Mouse (Mus musculus): ENCODE results near the gene Nudc. TPM values are rescaled to one million over a fixed set of nuclear protein-coding genes. Genes with fewer than 3 reads are reported as not detected.
A peak's percentile ranks its signal among the peaks of the same experiment; 100 is the strongest.

Nudc gene
- total and polyA plus RNA-seq, 2 experiments from 2014 or later: 54.1 to 265 TPM

DNA sequence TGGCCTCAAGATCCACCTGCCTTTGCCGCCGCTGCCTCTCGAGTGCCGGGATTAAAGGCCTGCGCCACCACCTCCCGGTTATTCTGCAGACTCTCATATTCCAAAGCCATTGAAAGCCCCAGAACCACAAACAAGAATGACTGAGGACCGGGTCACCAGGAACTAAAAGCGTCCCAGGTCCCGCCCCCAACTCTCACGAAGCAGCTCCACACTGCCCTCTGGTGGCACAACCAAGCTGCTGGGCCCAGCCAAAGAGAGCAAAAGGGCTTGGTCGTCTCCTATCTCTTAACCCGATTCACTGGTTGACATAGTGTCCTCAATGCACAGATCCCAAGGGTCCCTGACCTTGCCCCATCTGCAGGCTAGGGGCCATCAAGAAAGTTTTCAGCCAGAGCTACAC lies 51.4 kb downstream of the Nudc start:
- DNase-seq (ENCODE audit: low spot score): peak; percentile 89
- H3K4me1 ChIP-seq (ENCODE audit: insufficient read depth, low read length): 0 out of 2 replicates have a peak, but pooled peaks cover 3% of the 10 kb centered on the region
- H3K9ac ChIP-seq (replicated peaks; ENCODE audit: low read length): no peak overlapping the region
- no peak for ATAC-seq
- no peaks in the 10 kb centered on the region for H3K9me3 ChIP-seq (ENCODE audit: low read length)
- no peak overlapping the region for H3K27ac ChIP-seq
- peak; percentile 88 for TF ChIP-seq CTCF (IDR thresholded peaks at IDR 0.05; ENCODE audit: low read depth)
- H3K27me3 ChIP-seq (ENCODE audit: insufficient read depth, low read length): peaks cover 9% of the 10 kb centered on the region; the same call in 1 of the 2 replicates
- H3K36me3 ChIP-seq (ENCODE audit: insufficient read depth, low read length): no peaks in the 10 kb centered on the region
- H3K4me3 ChIP-seq (ENCODE audit: low read length): peak overlapping the region; percentile 19; the same call in 1 of the 2 replicates
- peak overlapping the region; percentile 57 for H3K4me2 ChIP-seq (ENCODE audit: low read depth, low read length)
- 2% methylated on average over 12 of the region's 12 CpGs for whole genome bisulfite sequencing

- ATAC-seq (no peak), DNase-seq (ENCODE audit: low spot score) (no peak)
- no peak overlapping the region for H3K27ac ChIP-seq
- H3K4me2 ChIP-seq (ENCODE audit: low read depth, low read length): peak overlapping the region; percentile 57
- TF ChIP-seq CTCF (IDR thresholded peaks at IDR 0.05; ENCODE audit: low read depth): no peak
- H3K36me3 ChIP-seq (ENCODE audit: insufficient read depth, low read length): no peaks in the 10 kb centered on the region
- H3K4me1 ChIP-seq (ENCODE audit: insufficient read depth, low read length): 0 out of 2 replicates have a peak, but pooled peaks cover 3% of the 10 kb centered on the region
- H3K4me3 ChIP-seq (ENCODE audit: low read length): peak overlapping the region; percentile 19; the same call in 1 of the 2 replicates
- 21% methylated on average over 10 of the region's 12 CpGs for WGBS
- H3K27me3 ChIP-seq (ENCODE audit: insufficient read depth, low read length): peaks cover 3% of the 10 kb centered on the region; the same call in 1 of the 2 replicates
- H3K9me3 ChIP-seq (ENCODE audit: low read length): no peaks in the 10 kb centered on the region
- H3K9ac ChIP-seq (replicated peaks; ENCODE audit: low read length): no peak overlapping the region
Observed at GRCm38 (mm10) chr4:133493895-133494294, 51.9 kb downstream of the Nudc start.

- Histone ChIP-seq H3K27ac (no peak overlapping the region), H3K4me2 (ENCODE audit: low read depth, low read length) (no peak overlapping the region), H3K4me3 (ENCODE audit: low read length) (no peak overlapping the region), H3K4me1 (ENCODE audit: insufficient read depth, low read length) (0 out of 2 replicates have a peak, but pooled peaks cover 3% of the 10 kb centered on the region), H3K9ac (replicated peaks; ENCODE audit: low read length) (no peak overlapping the region), H3K36me3 (ENCODE audit: insufficient read depth, low read length) (no peaks in the 10 kb centered on the region), H3K9me3 (ENCODE audit: low read length) (no peaks in the 10 kb centered on the region), H3K27me3 (ENCODE audit: insufficient read depth, low read length) (no peaks in the 10 kb centered on the region)
- ATAC-seq (no peak), DNase-seq (ENCODE audit: low spot score) (no peak)
- 38% methylated on average over 10 of the region's 10 CpGs for WGBS
- TF ChIP-seq CTCF (IDR thresholded peaks at IDR 0.05; ENCODE audit: low read depth): no peak
Observed at GRCm38 (mm10) chr4:133491800-133492199, 54.0 kb downstream of the Nudc start.

GRCm38 (mm10) chr4:133489489-133490245 lies 56.1 kb downstream of the Nudc start:
- 0 out of 2 replicates have a peak, but pooled peaks cover 3% of the 10 kb centered on the region for H3K4me1 ChIP-seq (ENCODE audit: insufficient read depth, low read length)
- H3K27me3 ChIP-seq (ENCODE audit: insufficient read depth, low read length): no peaks in the 10 kb centered on the region
- TF ChIP-seq CTCF (IDR thresholded peaks at IDR 0.05; ENCODE audit: low read depth): no peak
- DNase-seq (ENCODE audit: low spot score): no peak
- H3K4me3 ChIP-seq (ENCODE audit: low read length): no peak overlapping the region
- no peaks in the 10 kb centered on the region for H3K36me3 ChIP-seq (ENCODE audit: insufficient read depth, low read length)
- no peak for ATAC-seq
- no peak overlapping the region for H3K9ac ChIP-seq (replicated peaks; ENCODE audit: low read length)
- no peaks in the 10 kb centered on the region for H3K9me3 ChIP-seq (ENCODE audit: low read length)
- no peak overlapping the region for H3K4me2 ChIP-seq (ENCODE audit: low read depth, low read length)
- no peak overlapping the region for H3K27ac ChIP-seq
- 54% methylated on average over 4 of the region's 4 CpGs for WGBS

GRCm38 (mm10) chr4:133488619-133489392 lies 57.0 kb downstream of the Nudc start:
- ATAC-seq: no peak
- DNase-seq (ENCODE audit: low spot score): no peak
- H3K27me3 ChIP-seq (ENCODE audit: insufficient read depth, low read length): no peaks in the 10 kb centered on the region
- WGBS: 77% methylated on average over 20 of the region's 20 CpGs
- no peaks in the 10 kb centered on the region for H3K9me3 ChIP-seq (ENCODE audit: low read length)
- no peak overlapping the region for H3K9ac ChIP-seq (replicated peaks; ENCODE audit: low read length)
- peaks cover 8% of the 10 kb centered on the region; the same call in 1 of the 2 replicates for H3K4me1 ChIP-seq (ENCODE audit: insufficient read depth, low read length)
- H3K4me2 ChIP-seq (ENCODE audit: low read depth, low read length): no peak overlapping the region
- TF ChIP-seq CTCF (IDR thresholded peaks at IDR 0.05; ENCODE audit: low read depth): no peak
- no peaks in the 10 kb centered on the region for H3K36me3 ChIP-seq (ENCODE audit: insufficient read depth, low read length)
- H3K4me3 ChIP-seq (ENCODE audit: low read length): no peak overlapping the region
- no peak overlapping the region for H3K27ac ChIP-seq

DNA sequence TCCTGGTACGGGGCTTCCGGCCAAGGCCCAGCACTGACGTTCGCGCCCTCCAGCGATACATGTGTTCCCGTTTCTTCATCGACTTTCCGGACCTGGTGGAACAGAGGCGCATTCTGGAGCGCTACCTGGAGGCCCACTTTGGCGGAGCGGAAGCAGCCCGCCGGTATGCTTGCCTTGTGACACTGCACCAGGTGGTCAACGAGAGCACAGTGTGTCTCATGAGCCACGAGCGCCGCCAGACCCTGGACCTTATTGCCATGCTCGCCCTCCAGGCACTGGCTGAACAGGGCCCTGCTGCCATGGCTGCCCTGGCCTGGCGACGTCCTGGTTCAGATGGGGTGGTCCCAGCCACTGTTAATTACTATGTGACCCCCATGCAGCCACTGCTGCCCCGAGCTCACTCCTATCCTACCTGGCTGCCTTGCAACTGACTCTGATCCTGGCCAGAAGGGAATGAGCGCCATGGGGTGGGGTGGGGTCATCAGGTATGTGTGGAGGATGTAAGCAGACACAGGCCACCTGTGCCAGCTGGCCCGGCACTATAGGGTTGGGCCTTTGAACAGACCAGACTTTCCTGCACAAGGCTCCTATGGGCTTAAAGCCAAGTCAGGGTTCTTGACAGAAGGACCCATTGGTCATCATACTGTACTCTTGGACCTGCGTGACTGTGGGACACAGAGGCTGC lies 59.0 kb downstream of the Nudc start:
- Histone ChIP-seq H3K27ac (no peak overlapping the region), H3K9me3 (ENCODE audit: low read length) (no peaks in the 10 kb centered on the region), H3K4me3 (ENCODE audit: low read length) (no peak overlapping the region), H3K4me2 (ENCODE audit: low read depth, low read length) (no peak overlapping the region), H3K36me3 (ENCODE audit: insufficient read depth, low read length) (no peaks in the 10 kb centered on the region), H3K9ac (replicated peaks; ENCODE audit: low read length) (no peak overlapping the region), H3K4me1 (ENCODE audit: insufficient read depth, low read length) (peaks cover 8% of the 10 kb centered on the region; the same call in 1 of the 2 replicates), H3K27me3 (ENCODE audit: insufficient read depth, low read length) (no peaks in the 10 kb centered on the region)
- DNase-seq (ENCODE audit: low spot score) (no peak), ATAC-seq (no peak)
- 93% methylated on average over 26 of the region's 26 CpGs for WGBS
- TF ChIP-seq CTCF (IDR thresholded peaks at IDR 0.05; ENCODE audit: low read depth): no peak
